Mouse (Mus musculus): ENCODE data around the gene Fbh1. TPM values are rescaled to one million over a fixed set of nuclear protein-coding genes. Genes with fewer than 3 reads are reported as not detected.

Gene Fbh1
- 10 to 100 TPM; 49.3 to 69.9 TPM for polyA plus RNA-seq (2017; shearing (Covaris generic))

DNA sequence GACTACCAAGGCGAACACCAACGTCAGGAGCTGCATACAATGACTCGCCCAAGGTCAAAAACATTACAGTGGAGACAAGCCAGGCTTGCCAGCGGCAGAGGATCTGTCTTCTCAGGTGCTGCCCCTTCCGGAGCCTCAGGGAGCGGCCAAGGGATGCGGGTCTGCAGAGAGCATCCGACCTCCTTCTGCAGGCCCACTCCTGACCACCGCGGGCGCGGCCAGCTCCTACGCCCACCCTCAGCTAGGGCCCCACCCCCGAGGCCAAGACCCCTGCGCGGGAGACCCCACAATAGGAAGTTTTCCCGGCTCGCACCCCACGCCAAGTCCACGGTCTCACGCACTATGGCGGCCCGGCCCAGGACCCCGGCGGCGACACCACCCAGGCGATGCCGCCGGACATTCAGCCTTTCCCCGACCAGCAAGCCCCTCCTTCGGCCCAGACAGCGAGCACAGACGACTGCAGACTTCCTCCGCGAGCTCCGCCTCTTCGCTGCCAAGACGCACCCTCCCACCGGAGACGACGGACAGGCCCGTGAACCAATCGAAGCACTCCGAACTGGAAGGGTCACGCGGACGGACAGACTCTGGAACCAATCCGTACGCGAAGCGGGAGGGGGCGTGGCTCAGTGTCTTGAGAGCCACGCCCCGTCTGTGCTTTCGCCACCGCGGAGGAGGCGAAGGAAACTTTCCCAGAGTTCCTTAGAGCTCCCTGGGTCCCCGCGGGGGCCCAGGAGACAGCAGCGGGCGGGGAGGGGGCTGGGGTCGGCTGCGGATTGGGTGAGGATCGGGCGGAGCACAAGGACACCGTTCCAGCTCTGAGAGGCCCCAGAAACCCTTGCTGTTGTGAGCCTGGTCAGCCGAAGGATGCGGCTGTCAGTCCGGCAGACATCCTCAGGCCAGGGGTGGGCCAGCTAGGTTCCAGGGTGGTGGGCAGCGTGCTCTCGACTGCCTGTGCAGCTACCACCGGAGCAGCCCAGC lies at the start of gene Fbh1, which contains the start of gene Ankrd16:
Gene Fbh1 (minus strand): TSS at position 492 of the 978 bp plus-strand sequence.
Gene Ankrd16 (plus strand): TSS at position 786 of the 978 bp plus-strand sequence.

GRCm38 (mm10) chr2:11705201-11706025 lies 72.0 kb downstream of the Fbh1 start, which contains the start of gene Il15ra:
TSS of gene Il15ra (plus strand) at chr2:11705290.

Other genes starting within 250 kb of the Fbh1 start
- 10 to 100 TPM in 1 of 2 experiments, 1 to 10 TPM in 1; 8.7 to 11.6 TPM for gene Pfkfb3, start 223.5 kb downstream of the Fbh1 start, polyA plus RNA-seq (2017; shearing (Covaris generic))
- gene Rbm17, start 173.4 kb downstream of the Fbh1 start, polyA plus RNA-seq (2017; shearing (Covaris generic)) = 100 to 1,000 TPM; 124 to 146 TPM
- not detected for gene Gm17490, start 151.3 kb downstream of the Fbh1 start, polyA plus RNA-seq (2017; shearing (Covaris generic))
- 100 to 1,000 TPM; 196 to 392 TPM for gene Il2ra, start 134.8 kb downstream of the Fbh1 start, polyA plus RNA-seq (2017; shearing (Covaris generic))
- gene Il15ra, start 72.3 kb downstream of the Fbh1 start, polyA plus RNA-seq (2017; shearing (Covaris generic)) = 10 to 100 TPM; 21.4 to 30.0 TPM
- 10 to 100 TPM; 72.5 to 78.6 TPM for gene Ankrd16, start 294 bp upstream of the Fbh1 start, polyA plus RNA-seq (2017; shearing (Covaris generic))

Data from activated CD4-positive, CD25-positive, alpha-beta regulatory T cell (primary cell).